Mouse (Mus musculus) large intestine, adult 2 months (tissue): ENCODE data around the gene March6. TPM values are rescaled to one million over a fixed set of nuclear protein-coding genes. Genes with fewer than 3 reads are reported as not detected.

Experiments
- DNase-seq: peaks from one replicate; pipeline ENCODE4 v3.0.0-alpha.2; 2012; ENCODE audit warnings: low read depth, low spot score
- WGBS: fragments of 180-500 bp; shearing (Covaris S2); methylation state at CpG from one replicate; pipeline ENCODE4 v1.1.7; 2018; 5-methylcytosine and 5-hydroxymethylcytosine counted together
- polyA plus RNA-seq: library from polyadenylated mRNA; depleted of rRNA; stranded (reverse); fragments of >200 nt; gene quantifications from 2 replicates; pipeline ENCODE4 v1.2.3, GENCODE M21; 2012

Gene March6
- polyA plus RNA-seq, 1 experiment: 16.0 TPM

- 95% methylated on average over 2 of the region's 2 CpGs for WGBS
- DNase-seq: no peak
These were observed 65.0 kb downstream of the March6 start for GRCm38 (mm10) chr15:31465806-31466205.

- DNase-seq: no peak
- 72% methylated on average over 2 of the region's 2 CpGs for WGBS
These were observed 70.3 kb downstream of the March6 start for GRCm38 (mm10) chr15:31460571-31460970.

- 79% methylated on average over 7 of the region's 7 CpGs for WGBS
- no peak for DNase-seq
These were observed 72.8 kb downstream of the March6 start for GRCm38 (mm10) chr15:31458081-31458480.

GRCm38 (mm10) chr15:31456381-31456780, 74.5 kb downstream of the March6 start:
- 85% methylated on average over 5 of the region's 5 CpGs for WGBS
- DNase-seq: no peak

GRCm38 (mm10) chr15:31454861-31455295, 76.0 kb downstream of the March6 start:
- DNase-seq: no peak
- 74% methylated on average over 7 of the region's 7 CpGs for WGBS

- DNase-seq: no peak
- 33% methylated on average over 10 of the region's 10 CpGs for WGBS
These were observed 76.6 kb downstream of the March6 start for GRCm38 (mm10) chr15:31454096-31454860.

GRCm38 (mm10) chr15:31453098-31453916, 77.5 kb downstream of the March6 start, which contains the start of gene Ropn1l:
TSS of gene Ropn1l (minus strand) at chr15:31453737.
- DNase-seq: peak; percentile 44
- under 1% methylated on average over 57 of the region's 57 CpGs for WGBS

GRCm38 (mm10) chr15:31452336-31453097, 78.3 kb downstream of the March6 start:
- 47% methylated on average over 18 of the region's 18 CpGs for whole genome bisulfite sequencing
- no peak for DNase-seq

- WGBS: 19% methylated on average over 2 of the region's 2 CpGs
- no peak for DNase-seq
These were observed 81.1 kb downstream of the March6 start for GRCm38 (mm10) chr15:31449772-31450171.

GRCm38 (mm10) chr15:31447121-31447520, 83.7 kb downstream of the March6 start:
- 36% methylated on average over 7 of the region's 7 CpGs for WGBS
- no peak for DNase-seq

GRCm38 (mm10) chr15:31442698-31443097, 88.2 kb downstream of the March6 start:
- 88% methylated on average over 4 of the region's 4 CpGs for WGBS

GRCm38 (mm10) chr15:31441996-31442395, 88.9 kb downstream of the March6 start:
- 43% methylated on average over 6 of the region's 6 CpGs for WGBS
- no peak for DNase-seq

More at GRCm38 (mm10) chr15:31442698-31443097, 88.2 kb downstream of the March6 start:
- no peak for DNase-seq

- 76% methylated on average over 2 of the region's 2 CpGs for WGBS
These were observed 94.0 kb downstream of the March6 start for GRCm38 (mm10) chr15:31436811-31437210.

GRCm38 (mm10) chr15:31436083-31436482, 94.8 kb downstream of the March6 start:
- 36% methylated on average over 1 of the region's 1 CpGs for WGBS
- DNase-seq: no peak

More at GRCm38 (mm10) chr15:31436811-31437210, 94.0 kb downstream of the March6 start:
- DNase-seq: no peak

GRCm38 (mm10) chr15:31433768-31434167, 97.1 kb downstream of the March6 start:
- WGBS: 61% methylated on average over 7 of the region's 7 CpGs
- DNase-seq: no peak

GRCm38 (mm10) chr15:31431847-31432246, 99.0 kb downstream of the March6 start:
- 77% methylated on average over 8 of the region's 8 CpGs for WGBS
- no peak for DNase-seq

GRCm38 (mm10) chr15:31430014-31430413, 100.8 kb downstream of the March6 start:
- WGBS: 52% methylated on average over 2 of the region's 2 CpGs
- DNase-seq: no peak

- 76% methylated on average over 7 of the region's 7 CpGs for WGBS
- DNase-seq: no peak
These were observed 101.4 kb downstream of the March6 start for GRCm38 (mm10) chr15:31429429-31429828.

- 62% methylated on average over 12 of the region's 12 CpGs for WGBS
- DNase-seq: no peak
These were observed 102.3 kb downstream of the March6 start for GRCm38 (mm10) chr15:31428571-31428970.

- 51% methylated on average over 3 of the region's 3 CpGs for WGBS
- no peak for DNase-seq
These were observed 103.5 kb downstream of the March6 start for GRCm38 (mm10) chr15:31427390-31427789.
